Mouse (Mus musculus) B cell, adult 67 days (primary cell): ENCODE results near the gene Agbl5. TPM values are rescaled to one million over a fixed set of nuclear protein-coding genes. Genes with fewer than 3 reads are reported as not detected.

Experiments used
- total RNA-seq, 2 experiments: library from RNA; stranded (reverse); gene quantifications; 4 replicates each; pipeline ENCODE4 v1.2.4; 2023

Agbl5 gene
- total RNA-seq, result 10 to 100 TPM; 24.7 to 24.9 TPM

GRCm38 (mm10) chr5:30888337-30889087, at the start of gene Agbl5:
Agbl5 (plus strand) TSS chr5:30888694.

DNA sequence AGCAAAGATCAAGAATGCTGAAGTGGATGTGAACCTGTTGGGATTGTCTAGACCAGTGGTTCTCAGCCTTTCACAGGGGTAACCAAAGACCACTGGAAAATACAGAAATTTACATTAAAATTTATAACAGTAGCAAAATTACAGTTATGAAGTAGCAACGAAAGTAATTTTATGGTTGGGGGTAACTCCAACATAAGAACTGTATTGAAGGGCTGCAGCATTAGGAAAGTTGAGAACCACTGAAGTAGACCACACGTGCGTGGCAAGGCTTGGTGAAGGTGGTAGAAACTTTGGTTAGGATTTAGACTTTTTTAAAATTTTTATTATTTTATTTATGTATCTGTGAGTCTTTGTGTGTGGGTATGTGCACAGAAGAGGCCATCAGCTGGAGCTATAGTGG, 20.8 kb upstream of the Agbl5 start, which contains the start of gene Tmem214:
Tmem214 (plus strand) TSS at position 301 of the 400 bp plus-strand sequence.

DNA sequence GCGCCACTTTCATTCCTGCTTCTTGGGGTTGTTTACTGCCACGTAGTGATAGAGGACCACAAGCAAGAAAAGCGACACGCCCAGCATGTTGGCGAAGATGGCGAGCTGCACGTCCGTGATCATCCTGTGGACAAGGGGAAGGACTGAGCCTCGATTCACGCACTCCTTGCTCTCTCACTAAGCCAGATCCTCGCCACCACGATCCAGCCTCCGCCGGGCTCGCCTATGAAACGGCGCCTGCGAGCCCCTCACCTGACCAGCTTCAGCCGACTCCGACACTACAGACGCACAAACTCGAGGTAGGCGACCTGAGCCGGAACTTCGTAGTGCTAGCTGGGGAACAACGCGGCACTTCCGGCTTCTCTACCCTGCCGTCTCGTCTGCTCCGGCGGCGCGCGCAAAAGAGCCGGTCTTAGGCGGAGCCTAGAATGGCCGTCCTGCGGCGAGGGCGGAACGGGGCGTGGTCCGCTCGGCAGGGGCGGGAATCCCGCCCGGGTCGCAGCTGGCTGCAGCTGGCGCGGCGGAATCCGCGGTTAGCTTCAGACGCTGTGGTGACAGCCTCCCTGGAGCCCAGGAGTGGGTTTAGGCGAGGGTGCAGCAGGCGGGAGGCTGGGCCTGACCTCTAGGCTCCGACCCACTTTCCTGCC, 19.0 kb downstream of the Agbl5 start, which contains the start of gene Ost4:
Ost4 (minus strand) TSS at position 376 of the 647 bp plus-strand sequence.

DNA sequence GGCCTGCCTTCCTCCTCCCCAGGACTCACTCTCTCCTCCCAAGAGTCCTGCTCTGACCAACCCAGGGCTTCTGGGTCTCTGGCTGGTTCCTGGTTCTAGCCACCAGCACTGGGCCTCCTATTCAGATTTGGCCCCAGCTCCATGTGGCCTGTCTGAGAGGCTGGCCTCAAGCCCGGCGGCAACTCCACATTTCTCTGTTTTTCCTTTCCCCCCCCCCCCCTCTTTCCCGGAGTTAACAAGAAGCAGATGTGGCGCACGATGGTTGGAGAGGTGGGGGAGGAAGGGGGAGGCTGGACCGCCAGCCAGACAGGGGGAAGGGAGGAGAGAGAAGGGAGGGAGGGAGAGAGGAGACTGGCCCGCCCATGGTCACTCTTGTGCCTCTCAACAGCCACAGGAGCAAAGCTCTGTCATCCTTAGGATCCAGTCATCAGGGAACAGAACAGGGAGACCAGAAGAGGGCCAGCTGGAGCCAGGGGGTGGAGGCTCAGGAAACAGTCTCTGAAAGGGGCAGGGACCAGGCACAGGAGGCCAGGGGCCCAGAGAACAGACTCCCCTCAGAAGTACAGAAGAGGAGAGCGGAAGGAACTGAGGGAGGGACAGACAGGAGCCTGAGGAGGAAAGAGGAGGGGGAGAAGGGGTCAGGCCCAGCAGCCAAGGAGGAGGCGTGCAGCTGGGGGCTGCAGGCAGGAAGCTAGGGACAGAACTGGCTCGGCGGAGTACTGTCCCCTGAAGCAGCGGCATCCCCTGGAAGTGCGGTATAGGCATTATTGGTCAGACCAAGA, 24.8 kb downstream of the Agbl5 start, which contains the start of gene Emilin1:
Emilin1 (plus strand) TSS at position 343 of the 782 bp plus-strand sequence.

DNA sequence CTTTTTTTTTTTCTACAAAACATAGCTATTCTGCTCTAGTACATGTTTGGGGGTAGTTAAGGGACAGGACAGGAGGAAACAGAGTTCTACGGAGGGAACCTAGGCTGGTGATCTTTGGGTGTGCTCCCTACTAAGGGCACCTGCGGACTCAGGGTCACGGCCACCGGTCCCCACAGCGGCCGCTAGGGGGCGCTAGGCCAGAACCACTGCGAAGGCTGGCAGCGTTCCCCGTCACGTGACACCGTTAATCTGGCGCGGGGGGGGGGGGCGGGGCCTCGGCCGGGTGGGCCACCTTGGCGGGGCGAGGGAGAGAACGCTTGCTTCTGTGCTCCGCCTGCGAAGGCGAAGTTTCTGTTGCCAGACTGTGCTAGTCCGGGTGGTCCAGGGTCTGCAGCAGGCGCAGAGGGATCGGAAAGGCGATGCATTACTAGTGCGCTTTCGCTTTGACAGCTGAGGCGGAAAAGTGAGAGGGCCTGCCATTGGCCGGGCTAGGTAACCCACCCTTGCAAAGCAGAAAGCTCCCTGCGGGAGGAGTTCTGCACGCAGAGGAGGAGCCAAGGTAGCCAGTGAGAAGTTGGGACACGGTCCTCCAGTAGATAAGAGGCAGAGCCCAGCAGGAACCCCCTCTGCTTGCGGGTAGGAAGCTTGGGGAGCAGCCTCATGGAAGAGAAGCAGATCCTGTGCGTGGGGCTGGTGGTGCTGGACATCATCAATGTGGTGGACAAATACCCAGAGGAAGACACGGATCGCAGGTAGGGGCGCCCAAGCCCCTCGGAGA, 33.0 kb downstream of the Agbl5 start, which contains the start of gene Khk:
Khk (plus strand) TSS at position 176 of the 778 bp plus-strand sequence.

GRCm38 (mm10) chr5:30944956-30945781, 56.7 kb downstream of the Agbl5 start, which contains the start of gene Cgref1:
Cgref1 (minus strand) TSS chr5:30945591.

Other genes starting within 250 kb of the Agbl5 start
- gene Slc35f6, start 240.8 kb upstream of the Agbl5 start, total RNA-seq, result 10 to 100 TPM; 37.8 to 40.8 TPM
- gene Cenpa, start 221.9 kb upstream of the Agbl5 start, total RNA-seq, result 100 to 1,000 TPM; 197 to 229 TPM
- not detected for gene Dpysl5, start 177.1 kb upstream of the Agbl5 start, total RNA-seq
- gene Mapre3, start 74.1 kb upstream of the Agbl5 start, total RNA-seq, result 10 to 100 TPM in 1 of 2 experiments, 1 to 10 TPM in 1; 9.7 to 11.1 TPM
- 10 to 100 TPM; 55.5 to 55.8 TPM for gene Tmem214, start 20.7 kb upstream of the Agbl5 start, total RNA-seq
- gene Ost4, start 19.1 kb downstream of the Agbl5 start, total RNA-seq, result 100 to 1,000 TPM; 180 to 190 TPM
- gene Emilin1, start 24.7 kb downstream of the Agbl5 start, total RNA-seq, result under 1 TPM; 0.73 to 0.98 TPM
- 10 to 100 TPM; 15.4 to 18.0 TPM for gene Khk, start 32.7 kb downstream of the Agbl5 start, total RNA-seq
- gene Cgref1, start 56.9 kb downstream of the Agbl5 start, total RNA-seq, result not detected
- 100 to 1,000 TPM; 166 to 187 TPM for gene Preb, start 71.7 kb downstream of the Agbl5 start, total RNA-seq
- gene Tcf23, start 80.0 kb downstream of the Agbl5 start, total RNA-seq, result not detected
- 10 to 100 TPM; 25.9 to 48.3 TPM for gene Atraid, start 159.6 kb downstream of the Agbl5 start, total RNA-seq
- gene Slc5a6, start 160.2 kb downstream of the Agbl5 start, total RNA-seq, result 10 to 100 TPM; 12.3 to 12.4 TPM
- 10 to 100 TPM; 51.5 to 66.7 TPM for gene Cad, start 166.1 kb downstream of the Agbl5 start, total RNA-seq
- not detected for gene Dnajc5g, start 217.6 kb downstream of the Agbl5 start, total RNA-seq
- gene Slc30a3, start 219.5 kb downstream of the Agbl5 start, total RNA-seq, result under 1 TPM in 1 of 2 experiments, not detected in 1; 0.55 TPM
- not detected for gene Trim54, start 228.0 kb downstream of the Agbl5 start, total RNA-seq